Mouse (Mus musculus): ENCODE measurements around the gene Nr1i3. TPM values are rescaled to one million over a fixed set of nuclear protein-coding genes. Genes with fewer than 3 reads are reported as not detected.

The Nr1i3 gene
- polyA plus RNA-seq, 1 experiment from 2014 or later: 0.89 TPM

DNA sequence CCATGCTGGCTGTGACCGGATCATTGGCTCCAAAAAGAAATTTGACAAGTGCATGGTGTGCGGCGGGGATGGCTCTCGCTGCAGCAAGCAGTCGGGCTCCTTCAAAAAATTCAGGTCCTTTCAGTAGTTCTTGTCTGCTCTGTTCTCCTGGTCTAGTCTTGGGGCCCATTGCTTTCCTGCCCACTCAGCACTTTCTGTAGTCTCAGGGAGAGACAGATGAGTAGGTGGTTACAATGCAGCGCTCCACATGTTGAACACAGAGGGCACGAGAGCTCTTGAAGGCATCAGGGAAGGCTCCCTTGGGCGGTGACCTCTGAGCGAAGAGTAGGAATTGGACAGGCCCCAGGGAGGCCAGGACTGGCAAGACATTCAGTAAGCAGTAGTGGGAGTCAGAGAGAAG lies 44.0 kb downstream of the Nr1i3 start:
- Histone ChIP-seq H3K36me3 (ENCODE audit: insufficient read depth, low read length) (peaks cover 12% of the 10 kb centered on the region), H3K4me3 (ENCODE audit: low read length) (no peak overlapping the region), H3K9ac (replicated peaks; ENCODE audit: low read length) (no peak overlapping the region), H3K4me2 (replicated peaks; ENCODE audit: low read depth, low read length) (no peak overlapping the region), H3K4me1 (ENCODE audit: insufficient read depth, low read length) (peaks cover 11% of the 10 kb centered on the region), H3K9me3 (ENCODE audit: low read length) (no peaks in the 10 kb centered on the region), H3K27me3 (ENCODE audit: insufficient read depth, low read length) (no peaks in the 10 kb centered on the region), H3K27ac (ENCODE audit: low read length) (no peak overlapping the region)
- 90% methylated on average over 9 of the region's 9 CpGs for WGBS
- ATAC-seq (ENCODE audit: low FRiP score, low TSS enrichment): no peak

DNA sequence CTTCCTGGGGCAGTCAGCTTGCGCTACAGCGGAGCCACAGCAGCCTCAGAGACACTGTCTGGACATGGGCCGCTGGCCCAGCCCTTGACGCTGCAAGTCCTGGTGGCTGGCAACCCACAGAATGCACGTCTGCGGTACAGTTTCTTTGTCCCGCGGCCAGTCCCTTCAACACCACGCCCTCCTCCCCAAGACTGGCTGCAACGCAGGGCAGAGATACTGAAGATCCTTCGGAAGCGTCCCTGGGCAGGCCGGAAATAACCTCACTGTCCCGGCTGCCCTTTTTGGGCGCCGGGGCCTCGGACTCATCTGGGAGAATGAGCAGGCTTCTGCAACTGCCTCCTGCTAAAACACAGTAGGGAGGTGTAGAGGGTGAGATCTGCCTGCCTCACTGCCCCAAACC lies 45.2 kb downstream of the Nr1i3 start:
- peaks cover 12% of the 10 kb centered on the region for H3K36me3 ChIP-seq (ENCODE audit: insufficient read depth, low read length)
- H3K27me3 ChIP-seq (ENCODE audit: insufficient read depth, low read length): no peaks in the 10 kb centered on the region
- no peak overlapping the region for H3K4me3 ChIP-seq (ENCODE audit: low read length)
- H3K9ac ChIP-seq (replicated peaks; ENCODE audit: low read length): no peak overlapping the region
- ATAC-seq (ENCODE audit: low FRiP score, low TSS enrichment): no peak
- WGBS: 83% methylated on average over 17 of the region's 17 CpGs
- H3K4me1 ChIP-seq (ENCODE audit: insufficient read depth, low read length): peaks cover 8% of the 10 kb centered on the region
- no peak overlapping the region for H3K4me2 ChIP-seq (replicated peaks; ENCODE audit: low read depth, low read length)
- H3K27ac ChIP-seq (ENCODE audit: low read length): no peak overlapping the region
- H3K9me3 ChIP-seq (ENCODE audit: low read length): no peaks in the 10 kb centered on the region

DNA sequence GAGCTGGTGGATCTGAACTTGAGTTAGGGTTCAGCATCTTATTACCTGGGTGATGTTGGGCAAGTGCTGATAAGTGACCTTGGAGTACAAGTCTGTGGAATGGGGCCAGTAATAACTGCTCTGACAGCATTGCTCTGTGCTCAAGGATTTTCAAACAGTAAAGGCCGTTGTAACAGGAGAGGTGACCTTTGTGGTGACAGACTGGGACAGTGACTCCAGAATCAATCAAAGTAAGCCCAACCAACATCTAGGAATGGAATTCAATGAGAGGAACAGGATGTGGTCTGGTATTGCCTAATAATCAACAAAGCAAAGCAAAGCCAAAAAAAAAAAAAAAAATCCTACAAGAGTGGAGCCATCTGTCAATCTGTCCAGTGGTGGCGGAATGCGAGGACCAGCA lies 46.5 kb downstream of the Nr1i3 start:
- no peaks in the 10 kb centered on the region for H3K9me3 ChIP-seq (ENCODE audit: low read length)
- ATAC-seq (ENCODE audit: low FRiP score, low TSS enrichment): no peak
- no peak overlapping the region for H3K4me2 ChIP-seq (replicated peaks; ENCODE audit: low read depth, low read length)
- H3K36me3 ChIP-seq (ENCODE audit: insufficient read depth, low read length): peaks cover 9% of the 10 kb centered on the region; the same call in 1 of the 2 replicates
- H3K27me3 ChIP-seq (ENCODE audit: insufficient read depth, low read length): no peaks in the 10 kb centered on the region
- WGBS: 44% methylated on average over 3 of the region's 3 CpGs
- no peak overlapping the region for H3K4me3 ChIP-seq (ENCODE audit: low read length)
- no peak overlapping the region for H3K9ac ChIP-seq (replicated peaks; ENCODE audit: low read length)
- no peak overlapping the region for H3K27ac ChIP-seq (ENCODE audit: low read length)
- H3K4me1 ChIP-seq (ENCODE audit: insufficient read depth, low read length): peaks cover 8% of the 10 kb centered on the region

DNA sequence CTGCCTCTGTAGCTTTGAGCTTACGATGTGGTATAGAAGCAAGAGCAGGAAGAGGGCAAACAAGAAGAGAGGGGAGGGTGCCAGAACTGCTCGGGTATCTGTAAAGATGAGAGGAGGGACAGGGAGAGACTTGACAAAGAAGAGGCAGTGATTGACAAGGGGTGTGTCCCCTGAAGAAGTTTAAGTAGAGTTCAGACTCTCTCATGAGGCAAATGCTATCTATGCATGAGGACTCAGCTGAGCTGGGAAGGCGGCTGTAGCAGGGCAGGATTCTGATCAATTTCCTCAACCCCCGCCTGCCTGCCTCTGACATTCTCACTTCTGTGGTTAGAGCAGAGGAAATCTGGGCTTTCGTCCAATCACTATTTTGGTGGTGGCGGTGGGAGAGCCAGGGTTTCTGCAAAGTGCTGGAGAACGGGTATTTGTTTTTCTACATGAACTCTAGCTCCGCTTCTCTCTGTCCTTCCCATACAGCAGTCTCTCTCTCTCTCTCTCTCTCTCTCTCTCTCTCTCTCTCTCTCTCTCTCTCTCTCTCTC lies 48.9 kb downstream of the Nr1i3 start:
- ATAC-seq (ENCODE audit: low FRiP score, low TSS enrichment): peak; percentile 85
- WGBS: 4% methylated on average over 8 of the region's 8 CpGs
- Histone ChIP-seq H3K4me3 (ENCODE audit: low read length) (peak overlapping the region; percentile 19), H3K27me3 (ENCODE audit: insufficient read depth, low read length) (no peaks in the 10 kb centered on the region), H3K9me3 (ENCODE audit: low read length) (no peaks in the 10 kb centered on the region), H3K9ac (replicated peaks; ENCODE audit: low read length) (peak overlapping the region; percentile 58), H3K36me3 (ENCODE audit: insufficient read depth, low read length) (peaks cover 6% of the 10 kb centered on the region; the same call in 1 of the 2 replicates), H3K4me1 (ENCODE audit: insufficient read depth, low read length) (peaks cover 8% of the 10 kb centered on the region), H3K4me2 (replicated peaks; ENCODE audit: low read depth, low read length) (peak overlapping the region; percentile 28), H3K27ac (ENCODE audit: low read length) (peak overlapping the region; percentile 90)

DNA sequence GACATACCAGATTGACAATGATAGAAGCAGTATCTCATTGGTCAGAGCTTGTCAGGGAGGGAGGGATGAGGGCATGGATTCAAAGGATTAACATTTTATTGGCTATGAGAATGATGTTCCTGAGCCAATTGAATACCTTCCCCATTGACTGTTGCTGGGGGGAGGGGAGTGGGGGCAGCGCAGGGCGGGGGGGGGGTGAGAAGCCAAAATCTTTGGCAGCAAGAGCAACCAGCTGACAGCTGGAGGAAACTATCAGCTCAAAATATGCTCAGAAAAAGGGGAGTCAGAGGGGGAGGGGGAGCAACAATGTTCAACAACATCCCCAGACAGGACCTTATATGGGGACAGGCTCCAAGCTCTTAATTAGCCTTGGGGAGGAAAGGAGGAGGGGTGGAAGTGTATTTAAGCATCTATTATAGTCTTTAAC lies 49.4 kb downstream of the Nr1i3 start:
- peak overlapping the region; percentile 28 for H3K4me2 ChIP-seq (replicated peaks; ENCODE audit: low read depth, low read length)
- no peak overlapping the region for H3K4me3 ChIP-seq (ENCODE audit: low read length)
- peaks cover 8% of the 10 kb centered on the region for H3K4me1 ChIP-seq (ENCODE audit: insufficient read depth, low read length)
- no peak overlapping the region for H3K9ac ChIP-seq (replicated peaks; ENCODE audit: low read length)
- no peaks in the 10 kb centered on the region for H3K27me3 ChIP-seq (ENCODE audit: insufficient read depth, low read length)
- WGBS: 8% methylated on average over 2 of the region's 2 CpGs
- peaks cover 5% of the 10 kb centered on the region; the same call in 1 of the 2 replicates for H3K36me3 ChIP-seq (ENCODE audit: insufficient read depth, low read length)
- ATAC-seq (ENCODE audit: low FRiP score, low TSS enrichment): peak; percentile 89
- no peaks in the 10 kb centered on the region for H3K9me3 ChIP-seq (ENCODE audit: low read length)
- H3K27ac ChIP-seq (ENCODE audit: low read length): peak overlapping the region; percentile 94

DNA sequence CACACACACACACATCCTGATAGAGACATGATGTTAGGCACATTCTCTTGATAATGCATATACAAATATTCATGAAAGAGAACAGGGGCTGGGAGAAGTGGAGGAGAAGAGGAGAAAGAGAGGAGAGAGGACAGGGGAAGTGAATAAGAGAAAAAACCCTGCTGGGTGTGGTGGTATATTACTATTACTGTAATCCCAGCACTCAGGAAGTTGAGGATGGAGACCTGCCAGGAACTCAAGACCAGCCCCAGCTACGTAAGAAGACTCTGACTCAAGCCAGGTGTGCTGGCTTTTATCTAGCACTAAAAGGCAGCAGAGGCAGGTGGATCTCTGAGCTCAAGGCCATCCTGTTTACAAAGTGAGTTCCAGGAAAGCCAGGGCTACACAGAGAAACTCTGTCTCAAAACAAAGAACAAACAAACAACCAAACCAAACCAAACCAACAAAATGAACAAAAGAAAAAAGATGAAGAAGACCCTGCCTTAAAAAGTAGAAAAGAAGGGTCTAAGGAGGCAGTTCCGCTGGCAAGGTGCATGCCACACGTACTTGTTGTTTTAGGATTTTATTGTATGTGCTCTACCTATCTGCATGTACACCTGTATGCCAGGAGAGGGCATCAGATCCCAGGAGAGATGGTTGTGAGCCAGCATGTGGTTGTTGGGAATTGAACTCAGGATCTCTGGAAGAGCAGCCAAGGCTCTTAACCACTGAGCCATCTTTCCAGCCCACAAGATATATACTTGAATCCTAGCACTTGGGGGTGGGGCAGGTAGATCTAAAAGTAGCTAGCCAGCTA lies 50.1 kb downstream of the Nr1i3 start:
- Histone ChIP-seq H3K4me3 (ENCODE audit: low read length) (no peak overlapping the region), H3K9me3 (ENCODE audit: low read length) (no peaks in the 10 kb centered on the region), H3K27me3 (ENCODE audit: insufficient read depth, low read length) (no peaks in the 10 kb centered on the region), H3K4me2 (replicated peaks; ENCODE audit: low read depth, low read length) (no peak overlapping the region; the same call in 1 of the 2 replicates), H3K4me1 (ENCODE audit: insufficient read depth, low read length) (peaks cover 8% of the 10 kb centered on the region), H3K27ac (ENCODE audit: low read length) (peak overlapping the region; percentile 94), H3K36me3 (ENCODE audit: insufficient read depth, low read length) (peaks cover 2% of the 10 kb centered on the region; the same call in 1 of the 2 replicates), H3K9ac (replicated peaks; ENCODE audit: low read length) (no peak overlapping the region)
- 0 out of 2 replicates have a peak, but pooled peaks have one; percentile 1 for ATAC-seq (ENCODE audit: low FRiP score, low TSS enrichment)
- WGBS: 85% methylated on average over 3 of the region's 3 CpGs

DNA sequence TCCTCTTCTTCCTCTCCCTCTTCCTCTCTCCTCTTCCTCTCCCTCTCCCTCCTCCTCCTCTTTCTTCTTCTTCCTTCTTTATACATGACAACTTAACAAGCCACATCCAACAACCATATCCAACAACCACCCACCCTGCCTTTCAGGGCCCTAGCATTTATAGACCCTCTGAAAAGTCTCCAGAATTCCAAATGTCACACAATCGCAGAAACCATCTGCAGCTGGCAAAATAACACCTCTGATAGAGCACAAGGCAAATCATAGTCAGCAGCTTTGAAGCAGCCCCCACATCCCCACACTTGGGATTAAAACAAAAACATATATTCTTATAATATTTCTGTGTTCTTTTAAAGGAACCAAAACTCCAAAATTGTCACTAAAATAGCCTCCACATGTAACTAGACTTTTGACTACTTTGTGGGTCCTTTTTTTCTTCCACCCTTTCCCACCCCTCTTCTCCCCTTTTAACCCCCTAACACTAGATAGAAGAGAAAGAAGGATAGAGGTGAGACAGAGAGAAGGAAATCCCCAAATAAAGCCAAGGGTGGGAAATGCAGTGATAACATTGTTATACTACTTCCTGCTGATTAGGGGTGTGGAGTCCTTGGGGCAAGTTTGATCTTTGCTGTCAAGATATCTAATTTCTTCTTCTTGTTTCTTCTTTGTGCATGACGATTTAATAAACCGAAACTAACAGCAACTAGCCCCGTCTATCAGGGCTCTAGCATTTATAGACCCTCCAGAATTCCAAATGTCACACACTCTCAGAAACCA lies 52.4 kb downstream of the Nr1i3 start:
- Histone ChIP-seq H3K4me1 (ENCODE audit: insufficient read depth, low read length) (peaks cover 12% of the 10 kb centered on the region), H3K4me3 (ENCODE audit: low read length) (no peak overlapping the region), H3K27ac (ENCODE audit: low read length) (no peak overlapping the region), H3K27me3 (ENCODE audit: insufficient read depth, low read length) (no peaks in the 10 kb centered on the region), H3K9ac (replicated peaks; ENCODE audit: low read length) (no peak overlapping the region), H3K9me3 (ENCODE audit: low read length) (no peaks in the 10 kb centered on the region), H3K4me2 (replicated peaks; ENCODE audit: low read depth, low read length) (no peak overlapping the region), H3K36me3 (ENCODE audit: insufficient read depth, low read length) (no peaks in the 10 kb centered on the region)
- 59% methylated on average over 4 of the region's 4 CpGs for WGBS
- no peak for ATAC-seq (ENCODE audit: low FRiP score, low TSS enrichment)

DNA sequence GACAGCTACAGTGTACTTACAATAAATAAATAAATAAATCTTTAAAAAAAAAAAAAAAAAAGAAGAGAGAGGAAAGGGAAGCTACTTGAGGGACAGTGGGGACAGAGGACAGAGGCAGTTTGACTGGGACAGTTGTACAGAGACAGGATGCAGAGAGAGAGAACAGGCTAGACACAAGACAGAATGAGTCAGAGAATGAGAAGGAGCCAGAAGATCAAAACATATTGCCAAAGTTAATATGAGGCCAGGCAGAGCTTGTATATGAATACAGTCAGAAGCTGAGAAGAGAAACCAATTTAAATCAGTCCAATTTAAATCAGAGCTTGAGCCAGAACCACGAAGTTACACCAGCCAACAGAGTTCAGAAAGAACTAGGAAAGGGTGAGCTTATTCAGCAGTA lies 54.6 kb downstream of the Nr1i3 start:
- H3K27ac ChIP-seq (ENCODE audit: low read length): no peak overlapping the region
- peaks cover 11% of the 10 kb centered on the region for H3K4me1 ChIP-seq (ENCODE audit: insufficient read depth, low read length)
- ATAC-seq (ENCODE audit: low FRiP score, low TSS enrichment): no peak
- no peak overlapping the region for H3K4me2 ChIP-seq (replicated peaks; ENCODE audit: low read depth, low read length)
- H3K9ac ChIP-seq (replicated peaks; ENCODE audit: low read length): no peak overlapping the region
- H3K9me3 ChIP-seq (ENCODE audit: low read length): no peaks in the 10 kb centered on the region
- H3K27me3 ChIP-seq (ENCODE audit: insufficient read depth, low read length): no peaks in the 10 kb centered on the region
- peaks cover 8% of the 10 kb centered on the region for H3K36me3 ChIP-seq (ENCODE audit: insufficient read depth, low read length)
- no peak overlapping the region for H3K4me3 ChIP-seq (ENCODE audit: low read length)
- WGBS: 63% methylated on average over 1 of the region's 1 CpGs

DNA sequence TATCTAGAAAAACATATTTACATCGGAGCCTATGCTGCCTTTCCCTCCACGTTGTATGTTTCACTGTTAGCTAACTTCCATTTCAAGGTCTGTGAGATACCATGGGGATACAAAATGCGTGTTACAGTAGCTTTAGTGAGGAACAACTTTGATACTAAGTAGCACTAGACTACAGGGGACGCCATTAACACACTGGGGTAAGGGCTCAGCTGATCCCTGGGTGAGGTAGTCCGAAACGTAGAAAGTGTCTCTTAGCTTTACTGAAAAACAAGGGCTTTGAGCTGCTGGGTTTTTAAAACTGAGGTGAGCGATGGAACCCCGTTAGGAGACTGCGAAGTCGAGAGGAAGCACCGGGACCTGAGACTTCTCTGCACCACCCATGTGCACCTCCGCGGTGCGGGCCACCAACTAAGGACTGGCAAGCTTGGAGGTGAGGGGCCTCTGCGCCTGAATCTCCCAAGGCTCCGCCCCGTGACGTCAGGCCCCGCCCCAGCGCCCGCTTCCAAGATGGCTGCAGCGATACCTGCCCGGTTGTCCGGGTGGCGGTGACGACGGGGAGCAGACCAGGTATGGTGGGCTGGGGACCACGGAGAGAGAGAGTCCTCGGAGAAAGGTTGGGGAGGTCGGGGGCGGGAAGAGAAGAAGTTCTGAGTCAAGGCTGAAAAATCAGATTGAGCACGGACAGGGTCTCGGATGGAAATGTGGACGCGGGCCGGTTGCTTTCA lies 56.2 kb downstream of the Nr1i3 start, which contains the start of gene B4galt3:
B4galt3 (plus strand) TSS at position 481 of the 725 bp plus-strand sequence.
- H3K27me3 ChIP-seq (ENCODE audit: insufficient read depth, low read length): no peaks in the 10 kb centered on the region
- peak within 1 kb of the TSS; percentile 77 for H3K4me2 ChIP-seq (replicated peaks; ENCODE audit: low read depth, low read length)
- H3K9me3 ChIP-seq (ENCODE audit: low read length): no peaks in the 10 kb centered on the region
- peak within 1 kb of the TSS; percentile 84 for H3K4me3 ChIP-seq (ENCODE audit: low read length)
- peaks cover 23% of the 10 kb centered on the region for H3K36me3 ChIP-seq (ENCODE audit: insufficient read depth, low read length)
- H3K27ac ChIP-seq (ENCODE audit: low read length): peak within 1 kb of the TSS; percentile 87
- peak within 1 kb of the TSS; percentile 76 for H3K9ac ChIP-seq (replicated peaks; ENCODE audit: low read length)
- 3% methylated on average over 36 of the region's 36 CpGs for whole genome bisulfite sequencing
- H3K4me1 ChIP-seq (ENCODE audit: insufficient read depth, low read length): peaks cover 11% of the 10 kb centered on the region
- ATAC-seq (ENCODE audit: low FRiP score, low TSS enrichment): peak; percentile 94

Data from kidney, embryonic 16.5 days (tissue).